Mouse (Mus musculus): Measurements from ENCODE around the gene Jmjd4. TPM values are rescaled to one million over a fixed set of nuclear protein-coding genes. Genes with fewer than 3 reads are reported as not detected.

Jmjd4 gene
- total RNA-seq, 2 experiments from 2014 or later, result 34.4 to 34.5 TPM

- intact Hi-C loops (cut with DNase I), result no loop called here
These were observed 7.0 kb downstream of the Jmjd4 start for GRCm38 (mm10) chr11:59456891-59457290.

GRCm38 (mm10) chr11:59458973-59459372 lies 9.1 kb downstream of the Jmjd4 start:
- no peak for DNase-seq (ENCODE audit: extremely low spot score in 1 of 2, low spot score in 2 of 2)

More at GRCm38 (mm10) chr11:59456891-59457290, 7.0 kb downstream of the Jmjd4 start:
- DNase-seq (ENCODE audit: extremely low spot score in 1 of 2, low spot score in 2 of 2), result no peak

DNA sequence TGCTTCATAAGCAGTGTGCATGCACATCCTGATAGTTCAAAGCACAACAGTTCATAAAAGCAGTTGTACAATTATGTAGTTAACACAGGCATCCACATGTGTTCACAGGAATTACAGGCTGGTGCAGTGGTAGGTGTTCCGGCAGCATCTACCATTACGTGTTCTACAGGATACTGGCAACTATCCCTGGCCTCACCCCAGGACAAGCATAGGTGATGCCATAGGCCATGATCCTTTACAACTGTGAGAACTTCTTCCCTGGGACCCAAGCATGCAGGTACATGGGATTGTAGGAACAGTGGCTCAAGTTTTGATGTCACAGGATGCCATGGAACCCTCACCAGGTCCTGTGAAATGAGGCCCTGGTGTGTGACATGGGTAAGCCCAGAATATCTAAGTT lies 10.6 kb downstream of the Jmjd4 start:
- no peak for DNase-seq (ENCODE audit: extremely low spot score in 1 of 2, low spot score in 2 of 2)
- intact Hi-C loops (cut with DNase I), result no loop called here

More at GRCm38 (mm10) chr11:59458973-59459372, 9.1 kb downstream of the Jmjd4 start:
- intact Hi-C loops (cut with DNase I), result no loop called here

DNA sequence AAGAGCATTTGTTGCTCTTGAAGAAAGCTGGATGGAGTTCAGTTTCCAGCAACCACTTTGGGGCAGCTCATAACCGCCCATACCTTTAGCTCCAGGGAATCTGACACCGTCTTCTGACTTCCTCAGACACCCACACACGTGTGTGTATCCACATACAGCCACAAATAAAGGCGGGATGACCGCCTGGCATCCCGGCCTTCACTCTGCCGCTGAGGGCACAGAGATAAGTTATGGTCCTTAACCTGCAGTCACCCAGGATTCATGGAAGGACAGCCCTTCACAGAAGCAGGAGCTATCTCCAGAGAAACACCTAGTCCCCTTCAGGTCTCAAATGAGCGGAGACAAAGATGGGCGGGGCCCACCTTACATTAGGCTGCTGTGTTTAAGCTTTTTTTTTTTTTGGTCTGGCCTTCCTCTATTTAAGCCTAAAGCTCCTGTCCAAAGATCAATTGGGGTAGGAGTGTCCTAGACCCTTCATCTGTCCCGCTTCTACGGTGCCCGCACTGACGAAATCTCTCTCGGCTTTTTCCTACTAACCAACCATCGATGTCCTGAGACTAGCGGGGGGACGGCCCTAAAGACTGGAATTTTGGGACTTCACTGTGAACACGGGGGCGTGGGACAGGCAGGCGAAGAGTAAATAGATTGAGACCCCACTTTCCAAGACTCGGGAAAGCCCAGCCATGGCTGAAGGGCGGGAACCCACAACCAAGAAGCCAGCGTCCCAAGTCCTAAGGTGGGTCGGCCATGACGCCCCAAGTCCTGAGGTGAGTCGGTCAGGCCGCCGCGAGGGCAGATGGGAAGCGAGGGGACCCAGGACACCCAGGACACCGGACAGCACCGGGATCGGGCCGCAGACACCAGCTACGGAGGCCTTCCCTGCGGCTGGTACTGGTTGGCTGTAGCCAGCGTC lies 21.8 kb downstream of the Jmjd4 start:
- peak in 1 of 2 experiments; percentile 40 for DNase-seq (ENCODE audit: extremely low spot score in 1 of 2, low spot score in 2 of 2)
- intact Hi-C loops (cut with DNase I), result no loop called here

GRCm38 (mm10) chr11:59472326-59472677 lies 22.5 kb downstream of the Jmjd4 start, which contains the start of gene Zfp867:
TSS of gene Zfp867 (minus strand) at chr11:59472474.
- DNase-seq (ENCODE audit: extremely low spot score in 1 of 2, low spot score in 2 of 2), result peak; percentile 91 to 94
- intact Hi-C loops (cut with DNase I), result no loop called here

DNA sequence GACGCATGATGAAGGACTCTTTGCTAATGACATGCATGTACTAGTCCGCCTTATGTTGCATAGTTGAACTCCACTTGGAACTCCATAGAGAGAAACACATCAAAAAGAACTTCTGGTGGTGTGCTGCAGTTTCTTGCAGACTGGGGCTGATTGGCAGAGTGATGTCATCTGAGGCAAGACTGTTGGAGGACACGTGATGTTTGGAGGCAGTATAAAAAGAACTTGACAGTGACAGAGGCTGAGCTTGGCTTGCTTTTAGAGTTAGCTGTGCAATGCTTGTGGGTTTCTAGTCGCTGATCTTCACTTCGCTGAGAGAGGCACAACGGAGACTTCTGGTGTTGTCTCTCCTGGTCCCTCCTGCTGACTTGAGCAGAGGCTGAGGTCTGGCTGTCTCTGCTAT lies 27.4 kb downstream of the Jmjd4 start:
- intact Hi-C loops (cut with DNase I), result no loop called here
- DNase-seq (ENCODE audit: extremely low spot score in 1 of 2, low spot score in 2 of 2), result no peak

DNA sequence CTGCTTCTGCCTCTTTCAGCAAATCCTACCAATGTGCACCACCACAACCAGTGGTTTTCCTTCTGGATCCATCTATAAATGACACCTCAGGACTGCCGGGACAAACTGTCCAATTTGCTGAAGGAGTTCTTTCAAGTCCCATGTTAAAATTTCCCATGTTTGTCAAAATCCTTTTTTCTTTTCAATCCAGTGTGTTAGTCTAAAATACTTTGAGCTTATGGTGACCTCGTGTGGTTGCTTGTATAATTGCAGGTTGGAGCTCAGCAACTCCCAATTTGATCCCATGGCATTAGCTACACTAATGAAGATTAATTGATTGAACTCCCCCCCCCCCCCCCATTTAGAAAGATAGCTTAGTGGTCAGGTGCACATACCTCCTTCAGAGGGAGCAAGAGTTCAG lies 33.4 kb downstream of the Jmjd4 start:
- DNase-seq (ENCODE audit: extremely low spot score in 1 of 2, low spot score in 2 of 2), result no peak
- intact Hi-C loops (cut with DNase I), result loop anchor here (2.0 to 10.0 kb wide), 2 partner anchors 176 to 258 kb away; partner anchors contain the start of genes Arf1 and Wnt9a

DNA sequence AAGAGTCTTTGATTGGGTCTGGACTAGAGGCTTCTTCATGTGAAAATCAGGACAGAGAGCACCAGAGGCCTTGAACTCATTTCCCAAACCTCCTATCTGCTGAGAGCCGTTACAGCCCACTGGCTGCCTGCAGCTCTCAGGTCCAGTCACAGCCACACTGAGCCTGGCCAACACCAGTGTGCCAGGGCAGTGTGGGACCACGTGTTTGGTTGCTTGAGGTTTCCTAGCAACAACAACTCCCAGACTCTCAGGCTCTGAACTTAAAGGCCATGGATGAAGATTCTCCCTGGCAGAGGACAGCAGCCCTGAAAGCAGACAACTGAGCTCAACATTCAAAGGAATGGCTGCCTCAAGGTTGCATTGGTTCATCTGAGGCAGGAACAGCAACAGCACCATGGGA lies 35.8 kb downstream of the Jmjd4 start:
- DNase-seq (ENCODE audit: extremely low spot score in 1 of 2, low spot score in 2 of 2), result no peak
- intact Hi-C loops (cut with DNase I), result loop anchor here (10.0 kb wide), 1 partner anchor 261 kb away; the partner anchor contains the start of gene Arf1

DNA sequence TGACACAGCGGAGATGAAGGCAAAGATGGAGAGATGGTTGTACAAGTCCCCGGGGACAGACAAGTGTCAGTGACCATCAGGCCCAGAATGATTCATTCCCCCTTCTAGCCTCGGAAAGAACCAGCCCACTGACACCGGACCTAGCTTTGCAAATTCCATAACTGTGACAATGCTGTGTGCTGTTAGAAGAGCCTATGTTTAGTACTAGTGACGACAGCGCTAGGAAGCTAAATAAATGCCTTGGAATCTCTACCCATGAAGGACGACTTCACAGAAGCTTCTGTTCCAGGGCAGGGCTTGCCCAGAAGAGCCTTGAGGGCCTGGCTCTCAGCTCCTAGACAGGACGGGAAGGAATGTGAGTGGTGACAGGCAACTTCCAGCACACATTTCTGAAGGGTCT lies 36.4 kb downstream of the Jmjd4 start:
- DNase-seq (ENCODE audit: extremely low spot score in 1 of 2, low spot score in 2 of 2), result no peak
- intact Hi-C loops (cut with DNase I), result loop anchor here (10.0 kb wide), 1 partner anchor 261 kb away; the partner anchor contains the start of gene Arf1

GRCm38 (mm10) chr11:59496672-59497310 lies 46.9 kb downstream of the Jmjd4 start:
- intact Hi-C loops (cut with DNase I), result no loop called here

GRCm38 (mm10) chr11:59497747-59498146 lies 47.9 kb downstream of the Jmjd4 start:
- no peak for DNase-seq (ENCODE audit: extremely low spot score in 1 of 2, low spot score in 2 of 2)
- intact Hi-C loops (cut with DNase I), result no loop called here

More at GRCm38 (mm10) chr11:59496672-59497310, 46.9 kb downstream of the Jmjd4 start:
- DNase-seq (ENCODE audit: extremely low spot score in 1 of 2, low spot score in 2 of 2), result no peak

- no peak for DNase-seq (ENCODE audit: extremely low spot score in 1 of 2, low spot score in 2 of 2)
- intact Hi-C loops (cut with DNase I), result no loop called here
These were observed 52.3 kb downstream of the Jmjd4 start for GRCm38 (mm10) chr11:59501978-59502700.

GRCm38 (mm10) chr11:59505351-59505838 lies 55.5 kb downstream of the Jmjd4 start:
- intact Hi-C loops (cut with DNase I), result no loop called here

DNA sequence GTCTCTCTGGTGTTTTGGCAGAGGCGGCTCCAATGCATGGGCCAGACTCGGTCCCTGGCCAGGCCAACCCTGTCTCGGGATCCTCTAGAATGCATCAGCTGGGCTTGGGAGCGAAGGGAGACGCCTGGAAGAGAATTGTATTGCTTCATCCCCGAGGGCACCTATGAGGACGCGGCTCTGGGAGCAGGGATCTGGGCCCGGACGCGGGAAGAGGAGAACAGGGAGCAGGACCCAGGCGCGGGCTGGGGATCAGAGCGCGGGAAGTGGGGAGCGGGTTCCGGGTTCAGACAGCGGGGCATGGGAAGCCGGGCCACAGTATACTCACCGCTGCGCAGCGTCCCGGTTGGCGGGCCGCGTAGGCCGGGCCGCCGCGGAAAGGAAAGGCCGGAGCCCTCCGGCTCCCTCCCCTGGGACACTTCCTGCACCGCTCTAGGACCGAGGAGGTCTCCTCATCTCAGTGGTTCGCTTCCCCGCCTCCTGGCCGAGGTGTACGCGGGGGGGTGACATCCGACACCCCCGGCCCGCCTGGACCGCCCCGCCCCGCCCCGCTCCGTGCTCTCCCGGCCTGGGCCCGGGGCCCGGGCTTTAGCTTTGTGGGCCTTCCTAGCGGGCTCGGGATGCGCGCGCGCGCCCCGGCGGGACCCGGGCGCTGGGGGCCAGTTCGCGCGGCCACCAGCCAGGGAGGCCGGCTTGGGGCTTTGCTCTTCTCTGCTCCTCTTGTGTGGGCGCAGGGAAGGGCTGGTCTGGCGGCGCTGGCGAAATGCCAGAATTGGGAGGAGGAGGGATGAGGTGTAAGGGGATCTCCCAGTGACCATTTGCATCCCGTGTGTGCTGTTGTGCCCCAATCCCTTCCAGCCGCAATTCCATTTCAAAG lies 56.2 kb downstream of the Jmjd4 start:
- intact Hi-C loops (cut with DNase I), result no loop called here
- DNase-seq (ENCODE audit: extremely low spot score in 1 of 2, low spot score in 2 of 2), result peak; percentile 72 to 94

More at GRCm38 (mm10) chr11:59505351-59505838, 55.5 kb downstream of the Jmjd4 start:
- peak in 1 of 2 experiments; percentile 77 for DNase-seq (ENCODE audit: extremely low spot score in 1 of 2, low spot score in 2 of 2)

- DNase-seq (ENCODE audit: extremely low spot score in 1 of 2, low spot score in 2 of 2), result no peak
- intact Hi-C loops (cut with DNase I), result no loop called here
These were observed 56.8 kb downstream of the Jmjd4 start for GRCm38 (mm10) chr11:59506713-59507074.

Measured in left cerebral cortex, postnatal 10 days (tissue).